In the genomic region with DNA sequence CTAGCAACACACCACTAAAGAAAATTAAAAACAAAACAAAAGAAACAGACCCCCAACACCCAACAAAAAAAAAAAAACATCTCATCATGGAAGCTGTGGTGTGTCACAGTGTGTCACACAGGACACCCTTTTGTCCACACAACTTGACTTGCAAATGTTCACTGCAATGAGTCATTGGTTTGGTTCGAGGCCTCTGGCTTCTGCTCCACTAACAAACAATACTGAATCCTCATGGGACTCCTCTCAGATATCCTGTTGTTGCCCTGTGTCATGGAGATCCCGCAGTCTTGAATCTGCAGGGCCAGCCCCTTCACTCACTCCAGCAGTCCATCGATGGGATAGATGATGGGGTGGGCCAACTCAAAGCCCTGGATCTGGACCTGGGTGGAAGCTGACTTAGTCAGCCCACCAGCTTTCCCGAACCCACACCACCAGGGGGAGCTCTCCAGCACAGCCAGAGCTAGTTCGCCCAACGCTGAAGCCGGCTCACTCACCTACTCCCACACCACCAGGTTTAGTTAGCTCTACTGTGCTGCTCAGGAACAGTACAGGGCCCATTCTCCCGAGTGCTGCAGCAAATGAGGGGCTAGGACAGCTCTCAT, we compare ENCODE assay signal across 8 mouse cellular contexts. TPM values are rescaled to one million over a fixed set of nuclear protein-coding genes. Genes with fewer than 3 reads are reported as not detected.
DNase-seq lines count a peak whose midpoint lies in the region; ATAC-seq and TF ChIP-seq lines count a peak whose summit lies in the region.

No protein-coding gene starts in this region.

- peak; percentile 61 for TF ChIP-seq CTCF in liver, adult 2 months (IDR thresholded peaks at IDR 0.05; ENCODE audit: low read depth, low read length)

- H3K27ac ChIP-seq in liver, adult 2 months (replicated peaks; ENCODE audit: insufficient read depth, low read depth, low read length), result no peak overlapping the region
- H3K27ac ChIP-seq in liver, embryonic 12.5 days, result no peak overlapping the region

- no peaks in the 10 kb centered on the region for H3K79me2 ChIP-seq in liver, adult 2 months (ENCODE audit: control insufficient read depth, insufficient read depth, low read length)

- no peaks in the 10 kb centered on the region for H3K27me3 ChIP-seq in liver, adult 2 months (ENCODE audit: control insufficient read depth, insufficient read depth, low read length)
- H3K27me3 ChIP-seq in liver, embryonic 12.5 days (replicated peaks), result no peaks in the 10 kb centered on the region; the same call in 1 of the 2 replicates

- 0 out of 2 replicates have a peak, but pooled peaks have one; percentile 15 for ATAC-seq in cerebellum, adult (ENCODE audit: insufficient number of reproducible peaks, low FRiP score, low TSS enrichment)
- no peak for ATAC-seq in liver, embryonic 12.5 days
- ATAC-seq in megakaryocyte progenitor cell, adult 5-6 weeks (replicated peaks; ENCODE audit: poor library complexity), result 0 out of 2 replicates have a peak, but pooled peaks have one; percentile 37
- no peak for ATAC-seq in megakaryocyte, adult 5-6 weeks (ENCODE audit: poor library complexity, severe bottlenecking)

- H3K4me2 ChIP-seq in liver, embryonic 12.5 days, result no peak overlapping the region

- WGBS in liver, adult 2 months, result 73% methylated on average over 8 of the region's 8 CpGs
- 50% methylated on average over 8 of the region's 8 CpGs for WGBS in liver, embryonic 12.5 days (ENCODE audit: insufficient replicate concordance)

- no peak for TF ChIP-seq POLR2A in liver, adult 2 months (IDR thresholded peaks at IDR 0.05; ENCODE audit: extremely low read depth, insufficient read depth, low read length)

- H3K9me3 ChIP-seq in liver, embryonic 12.5 days (replicated peaks), result no peaks in the 10 kb centered on the region

- no peak overlapping the region for H3K4me3 ChIP-seq in liver, adult 2 months (ENCODE audit: insufficient read depth, low read depth, low read length)
- H3K4me3 ChIP-seq in liver, embryonic 12.5 days, result no peak overlapping the region

- DNase-seq in cerebellum, adult 11-12 months, result no peak
- DNase-seq in liver, adult 2 months (ENCODE audit: extremely low read depth, low read depth, low spot score), result no peak
- peak; percentile 72 for DNase-seq in brain, adult 2 months (ENCODE audit: low read depth, low spot score)
- peak; percentile 46 to 53 for DNase-seq in kidney, postnatal 4 days

- no peaks in the 10 kb centered on the region for H3K36me3 ChIP-seq in liver, adult 2 months (ENCODE audit: control insufficient read depth, insufficient read depth, low read length)
- no peaks in the 10 kb centered on the region for H3K36me3 ChIP-seq in liver, embryonic 12.5 days

- H3K9ac ChIP-seq in liver, adult 2 months (ENCODE audit: low read depth, low read length), result no peak overlapping the region
- no peak overlapping the region for H3K9ac ChIP-seq in liver, embryonic 12.5 days

- H3K4me1 ChIP-seq in liver, adult 2 months (ENCODE audit: control insufficient read depth, insufficient read depth, low read length), result no peaks in the 10 kb centered on the region
- no peaks in the 10 kb centered on the region for H3K4me1 ChIP-seq in liver, embryonic 12.5 days

RNA-seq across cellular contexts. Expression of a gene that starts 28.2 kb away (rescaled TPM):
- total RNA-seq in liver, adult 2 months (2014; rRNA removed), result 9.7 and 13.2 TPM in 2 replicates
- 16.0 and 17.6 TPM in 2 replicates for polyA plus RNA-seq in liver, adult 2 months (2012; rRNA removed)
- 26.6 and 27.4 TPM in 2 replicates for polyA plus RNA-seq in liver, embryonic 12.5 days (2016; fragmentation: Nextera tagmentation; extraction: Ambion mirVana)
- 30.0 and 30.7 TPM in 2 replicates for total RNA-seq in megakaryocyte progenitor cell, adult 5-6 weeks (2015)
- 19.2 and 19.8 TPM in 2 replicates for total RNA-seq in megakaryocyte progenitor cell, adult 5-6 weeks (2017)
- total RNA-seq in megakaryocyte, adult 5-6 weeks (2015), result 20.1 and 22.1 TPM in 2 replicates
- total RNA-seq in megakaryocyte, adult 5-6 weeks (2017), result 12.8 and 17.2 TPM in 2 replicates

Comparison
In these comparisons a context has a peak if more than half of its experiments do, and no peak if none do; other contexts are left out.
1. ATAC-seq: peak in cerebellum, adult (single experiment) and megakaryocyte progenitor cell, adult 5-6 weeks (single experiment); none in liver, embryonic 12.5 days (single experiment) and megakaryocyte, adult 5-6 weeks (single experiment).
2. DNase-seq: peak in brain, adult 2 months (single experiment) and kidney, postnatal 4 days (2 of 2); none in cerebellum, adult 11-12 months (single experiment) and liver, adult 2 months (single experiment).